Mouse (Mus musculus) embryonic facial prominence, embryonic 11.5 days (tissue): ENCODE results near the gene Mrgprf. TPM values are rescaled to one million over a fixed set of nuclear protein-coding genes. Genes with fewer than 3 reads are reported as not detected.

Experiments used
- ATAC-seq: fragments of 200-750 bp; cut with Nextera tagmentation; replicated peaks from 2 replicates; pipeline ENCODE4 v1.8.0; 2017; ENCODE audit warnings: low read depth; ENCODE audit not compliant: insufficient number of reproducible peaks, low FRiP score, low TSS enrichment
- DNase-seq: peaks from one replicate; pipeline ENCODE4 v3.0.0-alpha.2; 2015; ENCODE audit warnings: low spot score
- H3K27ac ChIP-seq: fragments of 300-500 bp; sonication (generic); replicated peaks from 2 replicates; pipeline ENCODE4 v1.5.1; 2014; ENCODE audit warnings: mild to moderate bottlenecking, low read depth, low read length, control low read depth
- H3K27me3 ChIP-seq: fragments of 300-500 bp; sonication (generic); 2 replicates; pipeline ENCODE4 v1.6.1; 2014; ENCODE audit warnings: mild to moderate bottlenecking, low read length, moderate library complexity, mixed read lengths; ENCODE audit not compliant: control insufficient read depth, insufficient read depth
- H3K36me3 ChIP-seq: fragments of 300-500 bp; sonication (generic); replicated peaks from 2 replicates; pipeline ENCODE4 v1.6.1; 2014; ENCODE audit warnings: low read depth, mild to moderate bottlenecking, low read length, moderate library complexity, mixed read lengths; ENCODE audit not compliant: control insufficient read depth, insufficient read depth
- H3K4me1 ChIP-seq: fragments of 300-500 bp; sonication (generic); 2 replicates; pipeline ENCODE4 v1.6.1; 2014; ENCODE audit warnings: low read length, mixed read lengths; ENCODE audit not compliant: control insufficient read depth, insufficient read depth
- H3K4me2 ChIP-seq: fragments of 300-500 bp; sonication (generic); 2 replicates; pipeline ENCODE4 v1.6.1; 2014; ENCODE audit warnings: low read depth, mild to moderate bottlenecking, control low read depth, low read length, moderate library complexity
- H3K4me3 ChIP-seq: fragments of 300-500 bp; sonication (generic); 2 replicates; pipeline ENCODE4 v1.5.1; 2014; ENCODE audit warnings: low read depth, low read length, control low read depth
- H3K9ac ChIP-seq: fragments of 300-500 bp; sonication (generic); replicated peaks from 2 replicates; pipeline ENCODE4 v1.6.1; 2014; ENCODE audit warnings: mild to moderate bottlenecking, control low read depth, low read length
- H3K9me3 ChIP-seq: fragments of 300-500 bp; sonication (generic); replicated peaks from 2 replicates; pipeline ENCODE4 v1.6.1; 2016; ENCODE audit warnings: mild to moderate bottlenecking, low read length, inconsistent platforms, mixed read lengths; ENCODE audit not compliant: control insufficient read depth
- WGBS: fragments of 180-500 bp; shearing (Covaris S2); extraction: QIAGEN DNeasy Blood & Tissue Kit; methylation state at CpG from one replicate; pipeline ENCODE4 v1.1.7; 2014; 5-methylcytosine and 5-hydroxymethylcytosine counted together
- polyA plus RNA-seq: library from polyadenylated mRNA; unstranded; fragments of >200 nt; fragmentation: Nextera tagmentation; extraction: Ambion mirVana; gene quantifications from 2 replicates; pipeline ENCODE4 v1.2.1, GENCODE M21; 2014

Mrgprf gene
- polyA plus RNA-seq, 1 experiment from 2014 or later, result 0.10 TPM

- Histone ChIP-seq H3K9me3 (no peaks in the 10 kb centered on the region), H3K27me3 (no peaks in the 10 kb centered on the region), H3K27ac (no peak overlapping the region), H3K36me3 (no peaks in the 10 kb centered on the region), H3K9ac (peak overlapping the region; percentile 32), H3K4me2 (peak overlapping the region; percentile 42), H3K4me1 (no peaks in the 10 kb centered on the region), H3K4me3 (peak overlapping the region; percentile 10; the same call in 1 of the 2 replicates)
- peak; percentile 90 for ATAC-seq
- DNase-seq, result peak; percentile 89
- WGBS, result 4% methylated on average over 20 of the region's 20 CpGs
Observed at GRCm38 (mm10) chr7:145302488-145303285, 2.1 kb downstream of the Mrgprf start.

GRCm38 (mm10) chr7:145304153-145304552 is 3.5 kb downstream of the Mrgprf start:
- no peak overlapping the region for H3K27ac ChIP-seq
- H3K4me2 ChIP-seq, result no peak overlapping the region
- DNase-seq (no peak), ATAC-seq (no peak)
- no peaks in the 10 kb centered on the region for H3K9me3 ChIP-seq
- no peak overlapping the region for H3K4me3 ChIP-seq
- no peak overlapping the region for H3K9ac ChIP-seq
- H3K27me3 ChIP-seq, result no peaks in the 10 kb centered on the region
- 79% methylated on average over 2 of the region's 2 CpGs for WGBS
- H3K4me1 ChIP-seq, result no peaks in the 10 kb centered on the region
- H3K36me3 ChIP-seq, result no peaks in the 10 kb centered on the region

- Histone ChIP-seq H3K4me2 (no peak overlapping the region), H3K9me3 (no peaks in the 10 kb centered on the region), H3K27ac (no peak overlapping the region), H3K4me3 (no peak overlapping the region), H3K36me3 (no peaks in the 10 kb centered on the region), H3K4me1 (no peaks in the 10 kb centered on the region), H3K27me3 (no peaks in the 10 kb centered on the region), H3K9ac (no peak overlapping the region; the same call in 1 of the 2 replicates)
- WGBS, result 89% methylated on average over 10 of the region's 10 CpGs
- no peak for DNase-seq
- ATAC-seq, result no peak
Observed at GRCm38 (mm10) chr7:145307636-145308035, 7.0 kb downstream of the Mrgprf start.

- no peak for ATAC-seq
- no peaks in the 10 kb centered on the region for H3K9me3 ChIP-seq
- no peak overlapping the region for H3K27ac ChIP-seq
- H3K9ac ChIP-seq, result no peak overlapping the region; the same call in 1 of the 2 replicates
- no peaks in the 10 kb centered on the region for H3K27me3 ChIP-seq
- no peaks in the 10 kb centered on the region for H3K36me3 ChIP-seq
- no peak overlapping the region for H3K4me2 ChIP-seq
- H3K4me3 ChIP-seq, result no peak overlapping the region
- no peak for DNase-seq
- 81% methylated on average over 30 of the region's 30 CpGs for WGBS
- H3K4me1 ChIP-seq, result no peaks in the 10 kb centered on the region
Observed at GRCm38 (mm10) chr7:145308061-145308675, 7.5 kb downstream of the Mrgprf start.

GRCm38 (mm10) chr7:145308866-145309265 is 8.2 kb downstream of the Mrgprf start:
- DNase-seq, result no peak
- WGBS, result 75% methylated on average over 4 of the region's 4 CpGs
- no peaks in the 10 kb centered on the region for H3K27me3 ChIP-seq
- no peak overlapping the region for H3K4me3 ChIP-seq
- ATAC-seq, result no peak
- no peaks in the 10 kb centered on the region for H3K4me1 ChIP-seq
- no peaks in the 10 kb centered on the region for H3K36me3 ChIP-seq
- H3K9ac ChIP-seq, result no peak overlapping the region
- H3K4me2 ChIP-seq, result no peak overlapping the region
- no peak overlapping the region for H3K27ac ChIP-seq
- no peaks in the 10 kb centered on the region for H3K9me3 ChIP-seq

- no peaks in the 10 kb centered on the region for H3K4me1 ChIP-seq
- no peak overlapping the region for H3K27ac ChIP-seq
- no peaks in the 10 kb centered on the region for H3K27me3 ChIP-seq
- no peaks in the 10 kb centered on the region for H3K36me3 ChIP-seq
- 76% methylated on average over 1 of the region's 1 CpGs for WGBS
- no peak overlapping the region for H3K4me3 ChIP-seq
- H3K4me2 ChIP-seq, result no peak overlapping the region
- H3K9me3 ChIP-seq, result no peaks in the 10 kb centered on the region
- no peak overlapping the region for H3K9ac ChIP-seq
- no peak for ATAC-seq
- DNase-seq, result no peak
Observed at GRCm38 (mm10) chr7:145309877-145310276, 9.2 kb downstream of the Mrgprf start.

- no peaks in the 10 kb centered on the region for H3K4me1 ChIP-seq
- no peak overlapping the region for H3K9ac ChIP-seq
- no peaks in the 10 kb centered on the region for H3K36me3 ChIP-seq
- H3K27me3 ChIP-seq, result no peaks in the 10 kb centered on the region
- H3K9me3 ChIP-seq, result no peaks in the 10 kb centered on the region
- H3K27ac ChIP-seq, result no peak overlapping the region
- WGBS, result 73% methylated on average over 5 of the region's 5 CpGs
- no peak overlapping the region for H3K4me2 ChIP-seq
- ATAC-seq (no peak), DNase-seq (no peak)
- no peak overlapping the region for H3K4me3 ChIP-seq
Observed at GRCm38 (mm10) chr7:145310526-145310925, 9.9 kb downstream of the Mrgprf start.

GRCm38 (mm10) chr7:145312137-145312536 is 11.5 kb downstream of the Mrgprf start:
- WGBS, result 82% methylated on average over 3 of the region's 3 CpGs
- H3K9me3 ChIP-seq, result no peaks in the 10 kb centered on the region
- no peak for DNase-seq
- no peak overlapping the region for H3K4me2 ChIP-seq
- no peaks in the 10 kb centered on the region for H3K36me3 ChIP-seq
- H3K4me3 ChIP-seq, result no peak overlapping the region
- H3K4me1 ChIP-seq, result no peaks in the 10 kb centered on the region
- H3K27me3 ChIP-seq, result no peaks in the 10 kb centered on the region
- H3K27ac ChIP-seq, result no peak overlapping the region
- no peak overlapping the region for H3K9ac ChIP-seq
- ATAC-seq, result no peak
